Mouse (Mus musculus) C2C12 (cell line): ENCODE data around the gene Srgap2.

Experiments
- CEBPB ChIP-seq: IDR thresholded peaks from one replicate; pipeline ENCODE4 v1.6.1; 2011; ENCODE audit warnings: low read depth, mild to moderate bottlenecking, control low read depth, moderate library complexity
- CTCF ChIP-seq: IDR thresholded peaks from one replicate; pipeline ENCODE4 v1.5.1; 2011; ENCODE audit not compliant: control insufficient read depth, insufficient read depth, insufficient read length
- FOSL1 ChIP-seq: IDR thresholded peaks from one replicate; pipeline ENCODE4 v1.8.0; 2011; ENCODE audit warnings: mild to moderate bottlenecking, low read length; ENCODE audit not compliant: poor library complexity, insufficient read depth, severe bottlenecking
- MAX ChIP-seq: IDR thresholded peaks from one replicate; pipeline ENCODE4 v1.6.1; 2011; ENCODE audit warnings: mild to moderate bottlenecking, control low read depth
- MYOD1 ChIP-seq: IDR thresholded peaks from one replicate; pipeline ENCODE4 v1.6.1; 2011; ENCODE audit warnings: low read depth; ENCODE audit not compliant: control insufficient read depth, insufficient read length
- MYOG ChIP-seq: IDR thresholded peaks from one replicate; pipeline ENCODE4 v1.6.1; 2011; ENCODE audit not compliant: control insufficient read depth, insufficient read length; ENCODE audit errors: extremely low read depth
- USF1 ChIP-seq: IDR thresholded peaks from one replicate; pipeline ENCODE4 v1.6.1; 2011; ENCODE audit warnings: low read depth, mild to moderate bottlenecking, control low read depth, moderate library complexity

DNA sequence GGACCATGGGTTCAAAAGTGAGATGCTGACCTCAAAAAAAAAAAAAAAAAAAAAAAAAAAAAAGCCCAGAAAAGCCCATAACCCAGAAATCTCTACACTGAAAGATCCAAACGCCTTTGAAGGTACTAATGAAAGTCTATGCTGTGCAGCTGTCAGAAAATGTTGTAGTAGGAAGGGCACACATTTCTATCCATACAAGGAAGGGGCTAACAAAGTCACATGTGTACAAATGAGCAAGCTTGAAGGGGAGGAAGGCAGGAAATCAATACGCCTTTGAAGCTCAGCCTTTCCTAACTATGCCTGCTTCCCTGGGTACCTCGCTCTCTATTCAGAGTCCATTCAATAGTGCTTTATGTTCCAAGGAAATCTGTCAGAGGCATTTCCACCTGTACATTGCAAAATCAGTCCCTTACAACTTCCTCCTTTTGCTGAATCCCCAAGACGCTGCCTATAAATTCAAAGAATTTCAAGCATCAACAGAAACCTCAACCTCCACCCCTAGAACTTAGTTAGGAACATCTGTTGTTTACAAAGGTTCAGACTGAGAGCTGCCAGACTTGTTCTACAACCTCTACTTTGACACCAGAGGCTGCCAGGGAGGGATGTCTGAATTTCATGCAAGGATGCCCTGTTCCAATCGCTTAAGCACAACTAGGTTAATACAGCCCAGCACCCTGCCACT, 99.9 kb downstream of the Srgap2 start:
- TF ChIP-seq USF1 (no peak), MYOD1 (no peak), CEBPB (no peak), CTCF (no peak), MAX (no peak), MYOG (no peak), FOSL1 (no peak)
